Comparison of ENCODE assay signal across 13 mouse cellular contexts in the genomic region with DNA sequence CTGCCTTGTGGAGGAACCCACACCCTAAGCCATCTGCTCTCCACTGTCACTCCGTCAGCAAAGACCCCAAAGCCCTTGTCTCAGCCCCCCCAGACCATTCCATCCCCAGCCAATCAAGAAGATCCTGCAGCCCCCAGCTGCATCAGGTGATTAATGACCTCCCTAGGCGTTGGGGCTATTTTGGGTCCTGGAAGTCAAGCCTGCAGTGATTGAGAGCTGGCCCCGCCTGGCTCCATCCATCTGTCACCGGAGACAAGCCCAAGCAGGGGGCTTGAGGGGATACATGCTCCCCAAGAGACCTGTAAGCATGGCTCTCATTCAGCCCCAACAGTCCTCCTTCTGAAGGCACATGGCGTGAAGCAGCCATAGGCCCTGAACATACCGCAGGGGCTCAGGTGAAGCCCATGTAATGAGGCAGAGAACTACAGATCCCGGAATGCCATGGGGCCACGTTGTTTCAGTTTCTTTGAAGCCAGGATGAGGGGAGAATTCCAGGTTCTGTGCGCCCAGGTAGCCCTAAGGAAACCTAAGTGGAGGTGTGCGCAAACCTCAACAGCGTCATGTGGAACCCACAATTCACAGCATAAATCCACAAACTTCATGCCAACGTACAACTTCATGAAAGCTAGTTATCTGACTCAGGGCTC.
"Had no signal": no experiment of that assay in that cellular context is flagged by ENCODE, and none has a peak within 500 bp of the region (broad histone marks: within the 10 kb centered on the region; RNA-seq: fewer than 3 reads in every experiment).

No protein-coding gene starts in this region.

- H3K27ac ChIP-seq: kidney, embryonic 15.5 days; limb, embryonic 13.5 days; liver, embryonic 15.5 days had no signal

- H3K36me3 ChIP-seq: kidney, embryonic 15.5 days; limb, embryonic 13.5 days; liver, embryonic 15.5 days; neural tube, embryonic 13.5 days had no signal

- DNase-seq: kidney, postnatal 14 days; left cerebral cortex, postnatal 4 days; lung, adult 2 months; lung, postnatal 36 days; right cerebral cortex, adult 18-20 months; right cerebral cortex, postnatal 25 days; thymus, adult 18-20 months; thymus, postnatal 14 days had no signal

- ATAC-seq: lung, postnatal 0 days had no signal

- H3K9ac ChIP-seq: kidney, embryonic 15.5 days; limb, embryonic 13.5 days had no signal

- H3K9me3 ChIP-seq: kidney, embryonic 15.5 days; limb, embryonic 13.5 days; liver, embryonic 15.5 days; neural tube, embryonic 13.5 days had no signal
